Mouse (Mus musculus): ENCODE results near the gene P2ry2. TPM values are rescaled to one million over a fixed set of nuclear protein-coding genes. Genes with fewer than 3 reads are reported as not detected.

Gene P2ry2
- polyA plus RNA-seq (2016; fragmentation: Nextera tagmentation; extraction: Ambion mirVana), result 0.77 and 1.0 TPM in 2 replicates

GRCm38 (mm10) chr7:101012541-101012940 is at the start of gene P2ry2:
P2ry2 (minus strand) TSS chr7:101012866.
- peak within 1 kb of the TSS; percentile 97 for H3K4me2 ChIP-seq (replicated peaks)
- no peaks in the 10 kb centered on the region for H3K36me3 ChIP-seq
- H3K27ac ChIP-seq, result no peak within 1 kb of the TSS
- ATAC-seq (ENCODE audit: low FRiP score, low read depth), result no peak
- peaks cover 63% of the 10 kb centered on the region for H3K27me3 ChIP-seq (replicated peaks)
- peaks cover 24% of the 10 kb centered on the region for H3K4me1 ChIP-seq
- 53% methylated on average over 4 of the region's 4 CpGs for WGBS
- H3K9ac ChIP-seq, result peak within 1 kb of the TSS; percentile 55
- no peaks in the 10 kb centered on the region for H3K9me3 ChIP-seq
- peak within 1 kb of the TSS; percentile 46 for H3K4me3 ChIP-seq

- WGBS, result 83% methylated on average over 6 of the region's 6 CpGs
- no peak for ATAC-seq (ENCODE audit: low FRiP score, low read depth)
- Histone ChIP-seq H3K27me3 (replicated peaks) (no peaks in the 10 kb centered on the region), H3K36me3 (no peaks in the 10 kb centered on the region), H3K4me3 (no peak overlapping the region), H3K9me3 (no peaks in the 10 kb centered on the region), H3K9ac (no peak overlapping the region), H3K27ac (no peak overlapping the region), H3K4me2 (replicated peaks) (no peak overlapping the region), H3K4me1 (no peaks in the 10 kb centered on the region)
Measured at GRCm38 (mm10) chr7:101062246-101062645, 49.6 kb upstream of the P2ry2 start.

GRCm38 (mm10) chr7:101061381-101061780 is 48.7 kb upstream of the P2ry2 start:
- Histone ChIP-seq H3K27me3 (replicated peaks) (no peaks in the 10 kb centered on the region), H3K36me3 (no peaks in the 10 kb centered on the region), H3K9ac (no peak overlapping the region), H3K4me3 (no peak overlapping the region), H3K4me1 (no peaks in the 10 kb centered on the region), H3K4me2 (replicated peaks) (peak overlapping the region; percentile 41), H3K9me3 (no peaks in the 10 kb centered on the region), H3K27ac (no peak overlapping the region)
- no peak for ATAC-seq (ENCODE audit: low FRiP score, low read depth)
- whole genome bisulfite sequencing, result 9% methylated on average over 17 of the region's 17 CpGs

- Histone ChIP-seq H3K9ac (no peak overlapping the region), H3K4me2 (replicated peaks) (no peak overlapping the region), H3K9me3 (no peaks in the 10 kb centered on the region), H3K27me3 (replicated peaks) (no peaks in the 10 kb centered on the region), H3K36me3 (no peaks in the 10 kb centered on the region), H3K4me3 (no peak overlapping the region), H3K27ac (no peak overlapping the region), H3K4me1 (no peaks in the 10 kb centered on the region)
- ATAC-seq (ENCODE audit: low FRiP score, low read depth), result no peak
- 63% methylated on average over 5 of the region's 5 CpGs for WGBS
Measured at GRCm38 (mm10) chr7:101060476-101060875, 47.8 kb upstream of the P2ry2 start.

- H3K36me3 ChIP-seq, result no peaks in the 10 kb centered on the region
- no peaks in the 10 kb centered on the region for H3K27me3 ChIP-seq (replicated peaks)
- no peak for ATAC-seq (ENCODE audit: low FRiP score, low read depth)
- no peak overlapping the region for H3K27ac ChIP-seq
- no peak overlapping the region for H3K4me2 ChIP-seq (replicated peaks)
- 84% methylated on average over 5 of the region's 5 CpGs for WGBS
- no peaks in the 10 kb centered on the region for H3K4me1 ChIP-seq
- H3K9ac ChIP-seq, result no peak overlapping the region
- H3K4me3 ChIP-seq, result no peak overlapping the region
- no peaks in the 10 kb centered on the region for H3K9me3 ChIP-seq
Measured at GRCm38 (mm10) chr7:101059188-101059587, 46.5 kb upstream of the P2ry2 start.

DNA sequence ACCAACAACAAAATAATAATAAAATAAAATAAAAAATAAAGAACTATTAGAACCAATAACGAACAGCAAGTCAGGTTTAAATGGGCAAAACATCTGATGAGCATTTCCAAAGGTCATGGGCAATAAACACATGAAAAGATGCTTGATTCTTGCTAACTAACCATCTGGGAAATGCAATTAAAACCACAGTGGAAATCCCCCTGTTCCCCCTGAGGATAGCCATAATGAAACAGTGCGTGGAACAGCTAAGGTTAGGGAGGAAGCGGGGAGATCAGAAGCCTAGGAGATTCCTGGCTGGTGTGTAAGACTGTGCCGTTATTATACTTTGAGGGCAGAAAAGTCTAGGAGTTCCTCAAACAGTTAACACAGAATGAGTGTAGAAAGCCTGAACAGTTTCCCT is 44.6 kb upstream of the P2ry2 start:
- H3K4me2 ChIP-seq (replicated peaks), result no peak overlapping the region
- H3K36me3 ChIP-seq, result no peaks in the 10 kb centered on the region
- H3K9ac ChIP-seq, result no peak overlapping the region
- no peak for ATAC-seq (ENCODE audit: low FRiP score, low read depth)
- H3K4me3 ChIP-seq, result no peak overlapping the region
- no peak overlapping the region for H3K27ac ChIP-seq
- H3K9me3 ChIP-seq, result no peaks in the 10 kb centered on the region
- no peaks in the 10 kb centered on the region for H3K4me1 ChIP-seq
- 64% methylated on average over 4 of the region's 4 CpGs for WGBS
- no peaks in the 10 kb centered on the region for H3K27me3 ChIP-seq (replicated peaks)

DNA sequence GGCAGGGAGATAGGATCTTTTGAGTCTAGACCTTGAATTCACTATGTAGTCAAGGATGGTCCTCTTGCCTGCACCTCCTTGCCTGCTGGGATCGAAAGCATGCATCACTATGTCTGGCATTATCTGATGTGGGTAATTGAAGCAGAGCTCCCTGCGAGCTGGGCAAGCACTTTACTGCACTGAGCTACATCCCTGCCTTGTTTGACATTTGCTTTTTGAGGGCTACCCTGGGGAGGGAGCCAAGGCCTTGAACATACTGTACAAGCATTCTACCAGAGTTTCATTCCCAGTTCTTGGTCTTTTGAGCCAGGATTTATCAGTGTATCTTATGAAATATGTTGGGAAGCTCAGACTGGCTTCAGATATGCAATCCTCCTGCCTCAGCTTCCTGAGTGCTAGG is 40.5 kb upstream of the P2ry2 start:
- Histone ChIP-seq H3K4me3 (no peak overlapping the region), H3K27ac (no peak overlapping the region), H3K9me3 (no peaks in the 10 kb centered on the region), H3K27me3 (replicated peaks) (no peaks in the 10 kb centered on the region), H3K4me2 (replicated peaks) (no peak overlapping the region), H3K36me3 (no peaks in the 10 kb centered on the region), H3K4me1 (no peaks in the 10 kb centered on the region), H3K9ac (no peak overlapping the region)
- 70% methylated on average over 2 of the region's 2 CpGs for WGBS
- no peak for ATAC-seq (ENCODE audit: low FRiP score, low read depth)

- WGBS, result 18% methylated on average over 11 of the region's 11 CpGs
Measured at GRCm38 (mm10) chr7:101051551-101052221, 39.0 kb upstream of the P2ry2 start.

DNA sequence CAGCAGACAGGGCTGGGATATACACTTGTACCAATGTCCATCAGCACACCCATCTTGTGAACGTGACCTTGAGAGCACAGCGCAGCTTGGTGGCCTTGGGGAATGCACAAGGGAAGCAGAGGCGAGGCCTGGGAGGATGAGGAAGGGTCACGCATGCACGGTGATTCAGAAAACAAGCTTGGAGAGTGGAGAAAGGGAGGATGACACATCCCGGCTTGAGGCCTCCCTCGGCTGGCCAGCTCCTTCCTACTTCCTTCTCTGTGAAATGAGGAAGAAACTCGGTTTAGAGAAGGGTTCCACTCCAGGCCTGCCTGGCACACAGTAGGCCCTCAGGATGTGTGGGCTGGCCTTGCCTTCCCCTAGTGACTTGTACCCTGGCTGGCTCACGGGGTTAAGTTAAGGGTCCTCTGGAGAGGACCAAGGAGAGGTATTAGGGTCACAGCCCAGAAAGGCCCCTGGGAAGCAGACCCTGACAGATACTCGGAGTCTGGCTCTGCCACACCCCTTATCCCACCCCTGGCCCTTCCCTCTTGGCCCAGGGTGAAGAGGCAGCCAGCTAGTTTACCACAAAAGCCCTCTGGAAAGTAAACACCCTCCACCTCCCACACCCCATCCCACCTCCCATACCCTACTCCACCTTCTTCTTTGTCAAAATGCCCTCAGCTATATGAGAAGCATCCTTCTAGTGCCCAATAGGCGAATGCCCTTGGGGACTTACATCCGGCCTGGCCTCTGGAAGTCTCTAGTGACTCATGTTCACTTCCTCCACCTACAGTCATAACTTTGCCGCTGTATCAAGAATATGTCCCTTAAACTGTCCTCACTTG is 38.3 kb upstream of the P2ry2 start:
- WGBS, result 74% methylated on average over 13 of the region's 13 CpGs
- no peaks in the 10 kb centered on the region for H3K4me1 ChIP-seq
- no peak for ATAC-seq (ENCODE audit: low FRiP score, low read depth)
- no peaks in the 10 kb centered on the region for H3K36me3 ChIP-seq
- no peak overlapping the region for H3K4me2 ChIP-seq (replicated peaks)
- no peak overlapping the region for H3K4me3 ChIP-seq
- H3K27me3 ChIP-seq (replicated peaks), result no peaks in the 10 kb centered on the region
- H3K9ac ChIP-seq, result no peak overlapping the region
- no peaks in the 10 kb centered on the region for H3K9me3 ChIP-seq
- no peak overlapping the region for H3K27ac ChIP-seq

More at GRCm38 (mm10) chr7:101051551-101052221, 39.0 kb upstream of the P2ry2 start:
- Histone ChIP-seq H3K27ac (no peak overlapping the region), H3K36me3 (no peaks in the 10 kb centered on the region), H3K9ac (no peak overlapping the region), H3K9me3 (no peaks in the 10 kb centered on the region), H3K4me3 (no peak overlapping the region), H3K4me1 (no peaks in the 10 kb centered on the region), H3K27me3 (replicated peaks) (no peaks in the 10 kb centered on the region), H3K4me2 (replicated peaks) (no peak overlapping the region)
- peak; percentile 37; the same call in 1 of the 2 replicates for ATAC-seq (ENCODE audit: low FRiP score, low read depth)

GRCm38 (mm10) chr7:101049326-101050087 is 36.8 kb upstream of the P2ry2 start:
- Histone ChIP-seq H3K27ac (no peak overlapping the region), H3K9me3 (no peaks in the 10 kb centered on the region), H3K4me1 (no peaks in the 10 kb centered on the region), H3K9ac (no peak overlapping the region), H3K4me2 (replicated peaks) (no peak overlapping the region), H3K27me3 (replicated peaks) (no peaks in the 10 kb centered on the region), H3K4me3 (no peak overlapping the region), H3K36me3 (no peaks in the 10 kb centered on the region)
- 90% methylated on average over 7 of the region's 7 CpGs for WGBS
- no peak for ATAC-seq (ENCODE audit: low FRiP score, low read depth)

GRCm38 (mm10) chr7:101048247-101048646 is 35.6 kb upstream of the P2ry2 start:
- ATAC-seq (ENCODE audit: low FRiP score, low read depth), result no peak
- WGBS, result 69% methylated on average over 5 of the region's 5 CpGs

More at GRCm38 (mm10) chr7:101048247-101048646, 35.6 kb upstream of the P2ry2 start:
- no peaks in the 10 kb centered on the region for H3K4me1 ChIP-seq
- H3K27ac ChIP-seq, result no peak overlapping the region
- H3K4me3 ChIP-seq, result no peak overlapping the region
- H3K4me2 ChIP-seq (replicated peaks), result no peak overlapping the region
- H3K27me3 ChIP-seq (replicated peaks), result no peaks in the 10 kb centered on the region
- H3K9ac ChIP-seq, result no peak overlapping the region
- no peaks in the 10 kb centered on the region for H3K36me3 ChIP-seq
- no peaks in the 10 kb centered on the region for H3K9me3 ChIP-seq
